Mouse (Mus musculus) kidney, postnatal 0 days (tissue): Measurements from ENCODE around the gene H2al1j. TPM values are rescaled to one million over a fixed set of nuclear protein-coding genes. Genes with fewer than 3 reads are reported as not detected.

Source experiments
- ATAC-seq: fragments of 200-750 bp; cut with Nextera tagmentation; replicated peaks from 2 replicates; pipeline ENCODE4 v1.8.0; 2017; ENCODE audit warnings: low read depth, moderate number of reproducible peaks, moderate TSS enrichment, moderate library complexity; ENCODE audit not compliant: low FRiP score
- DNase-seq: peaks from one replicate; pipeline ENCODE4 v3.0.0-alpha.2; 2016; ENCODE audit warnings: low spot score
- H3K27ac ChIP-seq: fragments of 300-500 bp; sonication (generic); 2 replicates; pipeline ENCODE4 v1.5.1; 2014; ENCODE audit warnings: mild to moderate bottlenecking
- H3K27me3 ChIP-seq: fragments of 300-500 bp; sonication (generic); 2 replicates; pipeline ENCODE4 v1.6.1; 2014; ENCODE audit warnings: low read length, mixed read lengths; ENCODE audit not compliant: insufficient read depth
- H3K36me3 ChIP-seq: fragments of 300-500 bp; sonication (generic); 2 replicates; pipeline ENCODE4 v1.6.1; 2014; ENCODE audit warnings: low read length, mixed read lengths; ENCODE audit not compliant: insufficient read depth
- H3K4me1 ChIP-seq: fragments of 300-500 bp; sonication (generic); replicated peaks from 2 replicates; pipeline ENCODE4 v1.6.1; 2014; ENCODE audit warnings: antibody characterized with exemption, low read length, mixed read lengths; ENCODE audit not compliant: insufficient read depth
- H3K4me2 ChIP-seq: fragments of 300-500 bp; sonication (generic); 2 replicates; pipeline ENCODE4 v1.6.1; 2014; ENCODE audit warnings: mild to moderate bottlenecking, low read length, moderate library complexity, mixed read lengths
- H3K4me3 ChIP-seq: fragments of 300-500 bp; sonication (generic); replicated peaks from 2 replicates; pipeline ENCODE4 v1.5.1; 2014; ENCODE audit warnings: low read depth, low read length
- H3K9ac ChIP-seq: fragments of 300-500 bp; sonication (generic); 2 replicates; pipeline ENCODE4 v1.6.1; 2014; ENCODE audit warnings: low read depth, low read length
- H3K9me3 ChIP-seq: fragments of 300-500 bp; sonication (generic); replicated peaks from 2 replicates; pipeline ENCODE4 v1.6.1; 2016; ENCODE audit warnings: low read length, inconsistent platforms, mixed read lengths
- CTCF ChIP-seq: IDR thresholded peaks from 2 replicates; pipeline ENCODE4 v1.5.1; 2016; ENCODE audit warnings: antibody characterized with exemption, low read depth, mild to moderate bottlenecking, moderate library complexity
- WGBS: fragments of 180-500 bp; shearing (Covaris S2); extraction: QIAGEN DNeasy Blood & Tissue Kit; methylation state at CpG from one replicate; pipeline ENCODE4 v1.1.7; 2014; 5-methylcytosine and 5-hydroxymethylcytosine counted together
- polyA plus RNA-seq: library from polyadenylated mRNA; unstranded; fragments of >200 nt; fragmentation: Nextera tagmentation; extraction: Ambion mirVana; gene quantifications from 2 replicates; pipeline ENCODE4 v1.2.1, GENCODE M21; 2015

Gene H2al1j
- polyA plus RNA-seq, 1 experiment from 2014 or later, result not detected

DNA sequence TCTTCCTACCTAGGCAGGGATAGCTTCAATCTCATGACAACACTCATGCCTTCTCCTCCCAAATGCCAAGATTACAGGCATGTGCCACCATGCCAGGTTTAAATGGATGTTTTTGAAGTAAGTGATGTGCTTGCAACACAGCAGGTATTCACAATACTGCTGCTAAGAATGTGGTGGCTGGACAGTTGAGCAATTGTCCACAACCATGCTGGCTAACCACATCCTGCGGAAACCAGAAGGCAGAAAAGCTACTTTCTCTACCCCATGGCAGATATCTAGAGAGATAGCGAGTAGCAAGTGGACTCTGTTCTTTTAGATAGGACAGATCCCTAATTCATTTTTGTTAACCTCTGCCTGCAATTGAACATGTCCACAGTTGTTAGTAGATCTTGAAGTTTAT lies 33.6 kb downstream of the H2al1j start:
- Histone ChIP-seq H3K4me2 (no peak overlapping the region), H3K27me3 (no peaks in the 10 kb centered on the region), H3K9ac (no peak overlapping the region), H3K27ac (no peak overlapping the region), H3K4me3 (no peak overlapping the region), H3K4me1 (no peaks in the 10 kb centered on the region), H3K9me3 (no peaks in the 10 kb centered on the region), H3K36me3 (no peaks in the 10 kb centered on the region)
- no peak for TF ChIP-seq CTCF
- 81% methylated on average over 2 of the region's 2 CpGs for WGBS
- ATAC-seq, result no peak
- no peak for DNase-seq

DNA sequence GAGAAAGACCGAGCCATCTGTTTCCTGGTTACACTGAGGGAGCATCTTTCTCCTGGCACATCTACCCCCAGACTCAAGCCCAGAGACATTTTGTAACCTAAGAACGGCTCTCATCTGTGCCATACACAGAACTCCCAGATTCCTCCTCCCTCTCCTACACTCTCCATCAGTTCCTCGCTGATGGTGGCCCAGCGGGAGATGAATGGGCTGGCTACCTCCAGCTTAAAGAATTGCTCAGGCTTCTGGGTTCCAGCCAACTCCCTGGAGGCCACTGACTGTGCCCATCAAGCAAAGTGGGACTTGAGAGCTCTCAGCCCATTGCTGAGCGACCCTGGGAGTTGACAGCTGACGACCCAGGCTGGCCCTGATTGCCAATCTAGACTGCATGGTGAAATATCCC lies 36.3 kb downstream of the H2al1j start:
- 63% methylated on average over 6 of the region's 6 CpGs for WGBS

DNA sequence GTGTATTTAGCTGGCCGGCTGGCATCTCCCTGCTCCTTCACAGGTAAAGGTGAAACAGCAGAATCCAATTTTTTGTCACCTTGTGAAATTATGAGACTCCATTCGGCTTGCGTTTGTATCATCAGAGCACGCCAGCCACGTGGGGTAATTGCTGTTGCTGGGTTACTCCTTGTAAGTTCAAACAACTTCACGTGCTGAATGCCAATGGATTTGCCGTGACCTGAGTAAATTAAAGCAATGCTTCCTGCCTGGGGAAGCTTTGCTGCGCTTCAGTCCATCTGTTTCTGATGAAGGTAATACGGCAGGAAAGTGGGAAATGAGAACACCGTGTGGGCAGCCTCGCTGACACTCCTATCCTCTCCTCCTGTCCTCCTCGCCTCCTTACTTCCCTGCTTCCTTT lies 37.5 kb downstream of the H2al1j start:
- Histone ChIP-seq H3K4me1 (no peaks in the 10 kb centered on the region), H3K9ac (no peak overlapping the region), H3K4me2 (no peak overlapping the region), H3K27me3 (no peaks in the 10 kb centered on the region), H3K4me3 (no peak overlapping the region), H3K9me3 (no peaks in the 10 kb centered on the region), H3K36me3 (no peaks in the 10 kb centered on the region), H3K27ac (no peak overlapping the region)
- 67% methylated on average over 12 of the region's 12 CpGs for WGBS
- DNase-seq (no peak), ATAC-seq (no peak)
- TF ChIP-seq CTCF, result no peak

More for the DNA sequence above, 36.3 kb downstream of the H2al1j start:
- no peak overlapping the region for H3K4me3 ChIP-seq
- H3K4me1 ChIP-seq, result no peaks in the 10 kb centered on the region
- no peaks in the 10 kb centered on the region for H3K36me3 ChIP-seq
- no peak for TF ChIP-seq CTCF
- H3K27me3 ChIP-seq, result no peaks in the 10 kb centered on the region
- no peak for ATAC-seq
- no peak for DNase-seq
- no peak overlapping the region for H3K9ac ChIP-seq
- no peak overlapping the region for H3K27ac ChIP-seq
- H3K9me3 ChIP-seq, result no peaks in the 10 kb centered on the region
- H3K4me2 ChIP-seq, result no peak overlapping the region

Other genes starting within 250 kb of the H2al1j start
- gene H2al1a, start 28.6 kb upstream of the H2al1j start, polyA plus RNA-seq, result not detected in 2 replicates
- gene H2al1b, start 25.4 kb upstream of the H2al1j start, polyA plus RNA-seq, result not detected in 2 replicates
- gene H2al1c, start 22.2 kb upstream of the H2al1j start, polyA plus RNA-seq, result not detected in 2 replicates
- not detected in 2 replicates for gene H2al1d, start 19.0 kb upstream of the H2al1j start, polyA plus RNA-seq
- not detected in 2 replicates for gene H2al1e, start 15.9 kb upstream of the H2al1j start, polyA plus RNA-seq
- not detected in 2 replicates for gene H2al1f, start 12.7 kb upstream of the H2al1j start, polyA plus RNA-seq
- gene H2al1g, start 9.6 kb upstream of the H2al1j start, polyA plus RNA-seq, result not detected in 2 replicates
- not detected in 2 replicates for gene H2al1h, start 6.3 kb upstream of the H2al1j start, polyA plus RNA-seq
- gene H2al1i, start 3.2 kb upstream of the H2al1j start, polyA plus RNA-seq, result not detected in 2 replicates